Mouse (Mus musculus) thymus, adult 18-20 months (tissue): Measurements from ENCODE around the gene Zfr2.
A peak's percentile ranks its signal among the peaks of the same experiment; 100 is the strongest.

ENCODE experiments used
- DNase-seq, 2 experiments: peaks; one replicate each; pipeline ENCODE4 v3.0.0; 2022; ENCODE audit warnings: mixed read lengths in 2 of 2

Gene Zfr2

DNA sequence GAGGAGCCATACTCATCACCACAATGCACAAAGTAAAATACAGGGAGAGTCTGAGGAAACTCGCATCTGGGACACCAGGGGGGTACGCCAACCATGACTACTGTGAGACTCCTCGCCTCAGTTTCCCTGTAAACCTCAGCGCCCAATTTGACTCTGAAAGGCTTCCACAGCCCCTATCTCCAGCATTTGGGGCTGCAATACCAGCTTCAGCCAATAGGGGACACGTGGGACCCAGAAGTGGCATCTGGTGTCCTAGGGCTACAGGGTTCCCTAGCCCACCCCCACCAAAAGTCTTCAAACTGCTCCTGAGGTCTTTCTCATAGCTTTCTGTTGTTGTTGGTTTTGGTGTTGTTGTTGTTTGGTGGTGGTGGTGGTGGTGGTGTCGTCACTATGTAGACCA is 55.6 kb downstream of the Zfr2 start:
- DNase-seq, result no peak

DNA sequence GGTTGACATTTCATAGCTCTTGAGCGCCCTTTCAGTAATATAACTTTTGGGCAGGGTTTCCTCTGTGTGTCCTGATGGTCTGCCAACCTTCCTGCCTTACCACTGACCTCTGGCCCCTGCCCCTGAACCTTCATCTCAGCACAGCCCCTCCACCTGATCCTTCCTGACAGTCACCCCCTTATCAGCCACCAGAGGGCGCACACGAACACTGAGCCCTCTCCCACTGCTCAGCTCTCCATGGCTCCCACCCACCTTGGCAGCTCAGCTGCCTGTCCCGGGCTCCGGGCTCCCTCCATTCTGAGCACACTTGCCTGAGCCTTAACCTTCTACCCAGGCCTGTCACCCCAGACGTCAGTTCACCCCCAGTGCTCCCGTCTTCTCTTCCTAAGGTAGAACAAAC is 56.3 kb downstream of the Zfr2 start:
- peak in 1 of 2 experiments; percentile 63 for DNase-seq

DNA sequence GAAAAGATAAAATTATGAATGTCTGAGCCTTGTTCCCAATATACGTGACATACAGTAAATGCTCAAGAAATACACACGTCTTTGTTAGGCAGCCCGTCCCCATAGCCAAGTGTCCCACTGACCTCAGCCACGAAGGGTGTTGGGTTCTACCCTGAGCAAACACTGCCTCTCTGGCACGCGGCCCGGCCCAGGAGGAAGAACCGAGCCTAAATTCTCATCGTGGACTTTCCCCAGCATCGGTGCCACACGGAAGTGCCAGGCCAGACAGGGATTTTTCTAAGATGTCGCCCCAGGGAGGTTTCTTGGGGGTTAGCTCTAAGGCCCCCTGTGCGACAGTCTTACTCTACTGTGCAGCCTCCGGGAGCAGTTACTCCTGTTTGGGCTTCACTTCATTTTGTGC is 56.9 kb downstream of the Zfr2 start:
- no peak for DNase-seq

DNA sequence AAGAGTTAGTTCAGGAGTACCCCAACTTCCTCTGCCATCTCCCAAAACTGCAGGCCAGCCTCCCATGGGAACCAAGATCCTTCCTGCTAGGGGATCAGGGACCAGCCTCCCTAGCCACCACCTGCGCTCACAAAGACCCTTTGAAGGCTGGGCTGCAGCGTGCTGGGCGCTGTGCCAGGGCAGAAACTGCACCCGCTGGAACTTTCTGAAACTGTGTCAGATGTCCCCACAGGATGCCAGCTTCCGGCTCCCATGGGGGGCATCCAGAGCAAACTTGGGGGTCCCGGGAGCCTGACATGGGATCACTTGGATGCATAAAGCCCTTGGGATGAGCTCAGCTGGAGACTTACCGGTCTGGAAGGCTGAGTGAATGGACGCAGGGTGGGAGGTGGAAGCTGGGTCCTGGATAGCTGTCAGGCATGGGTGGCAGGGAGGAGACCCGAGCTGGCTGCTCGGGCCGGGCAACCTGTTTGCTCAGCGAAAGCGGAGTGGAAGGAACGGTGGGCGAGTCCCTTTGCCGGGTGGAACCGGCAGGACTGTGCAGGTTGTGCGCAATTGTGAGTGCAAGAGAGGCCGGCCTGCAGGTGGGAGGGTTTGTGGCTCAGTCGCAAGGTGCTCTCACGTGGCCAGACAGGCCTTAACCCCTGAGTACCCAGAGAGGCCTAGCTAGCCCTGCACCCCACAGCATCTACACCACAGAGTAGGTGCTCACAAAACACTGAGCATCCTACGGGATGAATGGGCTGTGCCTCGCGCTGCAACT is 57.9 kb downstream of the Zfr2 start:
- peak; percentile 66 to 75 for DNase-seq

DNA sequence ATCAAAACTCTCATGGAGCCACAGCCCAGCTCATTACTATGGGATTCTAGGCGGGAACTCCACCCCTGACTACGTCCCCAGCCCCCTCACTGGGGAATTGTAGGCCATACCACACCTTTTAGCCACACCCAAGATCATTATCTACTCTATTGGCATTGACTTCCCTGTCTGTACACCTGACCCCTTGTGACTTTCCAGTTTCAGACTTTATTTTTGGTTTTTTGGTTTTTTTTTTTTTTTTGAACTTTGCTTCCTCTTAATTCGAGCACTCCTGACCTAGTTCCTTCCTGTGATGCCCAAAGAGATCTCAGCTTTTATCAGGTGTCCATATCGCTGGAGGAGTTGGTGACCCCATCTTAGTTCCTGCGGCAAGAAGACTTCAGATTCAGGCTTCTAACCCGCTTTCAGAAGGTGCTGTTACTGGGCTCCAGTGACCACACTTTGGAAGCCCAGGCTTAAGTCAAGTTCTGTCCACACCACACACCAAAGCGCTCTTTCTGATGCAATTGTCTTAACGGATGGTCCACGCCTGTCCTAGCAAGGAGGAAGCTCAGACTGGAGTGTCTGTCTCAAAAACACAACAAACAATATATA is 58.7 kb downstream of the Zfr2 start, which contains the start of gene Tjp3:
TSS of gene Tjp3 (minus strand) at position 71 of the 594 bp plus-strand sequence.
- DNase-seq, result no peak

DNA sequence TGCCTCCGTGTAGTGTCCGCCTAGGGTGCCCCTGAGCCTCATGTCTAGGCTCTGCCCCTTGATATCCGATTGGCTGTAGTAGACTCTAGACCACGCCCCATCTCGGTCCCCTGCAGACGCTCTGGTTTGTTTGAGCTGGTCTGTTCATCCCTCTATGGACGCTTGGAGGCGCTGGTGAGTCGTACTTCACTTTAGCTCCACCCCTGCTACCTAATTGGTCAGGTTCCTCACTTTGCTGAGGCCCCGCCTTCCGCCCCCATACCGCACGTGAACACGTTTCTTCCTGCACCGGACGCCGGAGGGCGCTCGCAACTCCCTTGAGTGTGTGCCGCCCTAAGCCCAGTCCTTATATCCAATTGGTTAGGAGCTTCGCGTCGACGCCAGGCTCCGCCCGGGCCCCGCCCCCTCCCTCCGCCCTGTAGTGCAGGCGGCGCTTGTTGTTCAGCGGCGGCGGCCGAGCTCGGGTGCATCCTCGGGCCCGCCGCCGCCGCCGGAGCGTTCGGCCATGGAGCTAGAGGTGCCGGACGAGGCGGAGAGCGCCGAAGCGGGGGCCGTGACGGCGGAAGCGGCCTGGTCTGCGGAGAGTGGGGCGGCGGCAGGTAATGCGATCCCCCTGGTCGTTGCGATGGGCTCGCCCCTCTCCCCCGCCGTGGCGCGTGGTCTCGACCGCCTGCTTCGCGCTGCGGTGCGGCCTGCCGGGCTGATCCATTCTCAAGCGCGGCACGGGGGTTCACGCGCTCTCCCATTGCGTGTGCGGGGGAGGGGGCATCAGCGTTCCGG is 59.8 kb downstream of the Zfr2 start, which contains the start of gene Pip5k1c:
TSS of gene Pip5k1c (plus strand) at position 410 of the 780 bp plus-strand sequence.
- DNase-seq, result peak; percentile 99 to 100

DNA sequence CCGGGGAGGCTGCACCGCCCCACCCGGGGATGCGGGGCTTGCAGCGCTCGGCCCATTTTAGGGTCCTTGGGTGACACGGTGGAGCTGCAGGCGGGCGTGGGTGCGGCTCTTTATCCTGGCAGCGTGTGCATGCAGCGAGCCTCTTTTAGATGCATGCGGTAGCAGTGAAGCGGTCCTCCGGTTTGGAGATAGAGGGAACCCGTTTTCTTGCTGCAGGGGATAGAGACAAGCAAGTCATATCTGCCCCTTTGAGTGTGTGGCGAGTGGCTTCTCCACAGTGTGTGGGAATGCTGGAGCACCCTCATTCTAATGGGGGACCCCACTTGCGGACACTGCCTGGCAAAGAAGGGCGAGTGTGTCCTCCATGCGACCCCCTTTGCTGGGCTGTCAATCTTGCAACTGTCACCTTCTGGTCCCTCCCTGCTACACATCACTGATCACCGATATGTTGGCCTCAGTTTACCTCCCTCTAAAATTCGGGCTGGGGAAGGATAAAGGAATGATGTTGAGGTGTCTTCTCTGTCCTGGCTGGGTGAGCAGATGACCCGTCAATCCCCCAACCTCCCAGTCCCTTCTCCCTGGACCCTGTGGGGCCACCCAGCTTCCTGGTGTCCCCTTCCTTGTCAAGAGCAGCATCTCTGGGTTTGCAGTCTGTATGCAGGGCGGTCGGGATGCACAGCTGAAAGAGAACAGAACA is 60.5 kb downstream of the Zfr2 start:
- peak in 1 of 2 experiments; percentile 63 for DNase-seq

DNA sequence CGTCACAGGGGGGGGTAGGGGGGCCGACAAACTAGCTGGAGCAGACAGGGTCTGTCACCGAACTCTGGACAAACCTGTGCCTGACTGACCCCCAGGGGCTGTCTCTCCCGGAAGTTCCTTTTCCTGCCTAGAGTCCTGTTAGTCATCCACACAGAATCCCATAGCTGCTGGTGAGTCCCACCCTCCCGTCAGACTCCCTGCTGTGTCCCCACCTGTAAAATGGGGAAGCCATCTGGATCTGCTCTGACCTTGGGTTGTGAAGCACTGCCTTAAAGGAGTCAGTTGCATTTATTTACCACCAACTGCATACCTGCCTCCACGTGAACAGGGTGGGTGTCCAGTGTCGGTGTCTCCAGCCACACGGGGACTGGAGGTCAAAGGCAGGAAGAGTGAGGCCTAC is 61.5 kb downstream of the Zfr2 start:
- no peak for DNase-seq

DNA sequence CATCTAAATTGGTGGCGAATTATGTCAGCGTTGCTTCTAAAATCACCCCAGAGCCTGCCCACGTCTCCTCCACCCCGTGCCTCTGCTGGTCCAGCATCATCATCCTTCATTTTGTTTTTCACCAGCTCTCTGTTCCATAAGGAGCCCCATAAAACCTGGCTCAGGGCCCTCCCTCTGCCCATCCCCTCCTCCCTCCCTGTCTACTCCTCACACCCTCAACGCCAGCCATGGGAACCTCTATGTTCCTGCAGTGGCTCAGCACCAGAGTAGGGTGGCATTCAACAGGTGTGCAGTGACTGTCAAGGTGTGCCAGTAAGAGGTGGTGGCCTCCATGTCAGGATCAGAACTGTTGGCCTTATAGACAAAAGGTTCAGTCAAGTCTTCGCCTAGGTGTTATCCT is 62.2 kb downstream of the Zfr2 start:
- no peak for DNase-seq

DNA sequence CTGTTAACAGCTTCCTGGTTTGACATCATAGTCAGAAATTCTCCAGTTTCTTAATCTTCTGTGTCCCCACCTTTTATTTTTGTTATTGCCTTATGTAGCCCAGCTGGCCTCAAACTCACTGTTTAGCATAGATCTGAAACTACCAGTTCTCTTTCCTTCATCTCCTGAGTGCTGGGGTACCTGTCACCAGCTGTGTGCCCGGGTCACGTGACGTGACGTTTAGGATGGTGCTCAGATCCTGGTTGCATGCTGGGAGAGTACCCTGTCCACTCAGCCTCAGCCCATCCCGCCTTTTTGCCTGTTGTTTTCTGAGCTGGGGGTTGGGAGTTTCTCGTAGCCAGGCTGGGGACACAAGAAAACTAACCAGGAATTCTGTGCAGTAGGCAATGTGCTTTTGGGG is 64.3 kb downstream of the Zfr2 start:
- DNase-seq, result peak; percentile 54 to 74

DNA sequence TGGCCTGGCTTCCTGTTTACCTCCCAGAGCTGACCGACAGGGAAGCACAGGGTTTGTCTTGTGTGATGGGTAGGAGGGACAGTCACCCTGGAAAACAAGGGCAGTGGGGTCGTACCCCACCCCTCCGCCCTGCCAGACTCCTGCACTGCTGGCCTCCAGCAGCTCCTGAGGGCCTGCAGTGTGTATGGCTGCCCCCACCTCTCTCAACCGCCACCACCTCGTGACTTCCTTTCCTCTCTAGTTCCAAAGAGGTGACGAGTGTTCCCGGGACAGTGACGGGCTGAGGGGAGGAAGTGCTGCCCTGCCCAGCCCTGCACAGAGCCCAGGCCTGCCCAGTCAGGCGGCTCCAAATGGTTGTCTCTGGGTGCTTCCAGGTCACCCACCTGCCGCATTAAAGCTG is 64.9 kb downstream of the Zfr2 start:
- DNase-seq, result peak; percentile 73 to 86

DNA sequence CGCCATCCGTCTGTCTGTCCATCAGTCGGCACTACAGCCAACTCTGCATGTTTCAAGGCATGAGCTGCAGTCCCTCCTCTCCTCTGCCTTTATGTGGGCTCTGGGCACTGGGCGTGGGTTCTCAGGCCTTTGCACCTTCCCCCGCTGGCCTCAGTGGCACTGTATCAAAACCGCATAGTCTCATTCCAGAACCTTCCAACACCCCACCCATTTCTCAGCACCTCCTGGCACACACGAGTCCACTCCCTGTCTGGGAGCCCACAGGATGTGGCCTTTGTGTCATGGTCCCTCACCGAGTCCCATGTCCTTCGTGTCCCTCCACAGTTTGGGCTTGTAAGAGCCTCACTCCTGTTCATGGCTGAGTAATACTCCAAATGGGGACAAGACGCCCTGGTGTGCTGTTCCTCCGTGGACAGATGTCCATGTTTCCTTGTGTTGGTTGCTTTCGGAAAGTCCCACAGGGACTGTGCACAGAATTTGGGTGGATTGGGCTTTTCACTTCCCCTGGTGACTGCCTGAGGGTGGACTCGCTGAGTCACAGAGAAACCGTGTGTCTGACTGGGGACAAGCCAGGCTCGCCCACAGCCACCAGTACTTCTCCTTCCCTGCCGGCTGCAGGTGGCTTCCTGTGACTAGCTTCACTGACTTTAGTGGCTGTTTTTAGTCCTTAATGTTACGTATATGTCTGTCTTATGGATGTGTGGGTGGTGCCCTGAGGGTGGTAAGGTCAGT is 65.6 kb downstream of the Zfr2 start:
- DNase-seq, result peak; percentile 62 to 73

DNA sequence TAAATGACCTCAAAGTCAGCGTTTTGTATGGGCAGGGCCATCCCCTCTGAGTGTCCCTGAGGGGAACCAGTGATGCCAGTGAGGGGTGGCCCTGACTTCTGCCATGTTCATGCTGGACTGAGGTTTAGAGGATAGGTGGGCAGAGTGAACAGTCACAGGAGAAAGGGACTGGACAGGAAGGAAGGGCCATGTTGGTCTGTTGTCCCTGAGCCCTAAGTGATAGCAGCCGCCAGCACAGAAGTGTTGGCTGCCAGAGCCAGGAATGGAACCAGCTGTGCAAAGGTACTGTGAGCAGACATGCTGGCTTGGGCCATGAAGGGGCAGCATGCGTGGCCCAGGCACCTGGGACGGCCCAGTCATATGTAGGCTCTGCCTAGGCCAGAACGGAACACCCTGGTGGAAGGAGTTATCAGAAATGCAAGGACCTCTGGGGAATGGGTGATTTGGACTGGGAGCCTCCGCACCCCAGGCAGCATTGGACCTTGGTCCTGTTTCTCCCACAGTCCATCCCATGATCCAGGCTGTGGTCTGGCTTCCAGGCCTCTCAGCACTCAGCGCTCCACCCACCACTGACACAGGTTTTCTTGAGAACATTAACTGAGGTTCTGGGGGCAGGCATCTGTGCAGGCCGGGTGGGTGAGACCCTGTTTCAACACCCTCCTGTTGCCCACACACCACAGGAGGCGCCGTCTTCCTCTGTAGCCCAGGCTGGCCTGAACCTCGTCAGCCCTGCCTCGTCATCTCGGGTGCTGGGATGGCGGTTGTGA is 66.8 kb downstream of the Zfr2 start:
- DNase-seq, result no peak

DNA sequence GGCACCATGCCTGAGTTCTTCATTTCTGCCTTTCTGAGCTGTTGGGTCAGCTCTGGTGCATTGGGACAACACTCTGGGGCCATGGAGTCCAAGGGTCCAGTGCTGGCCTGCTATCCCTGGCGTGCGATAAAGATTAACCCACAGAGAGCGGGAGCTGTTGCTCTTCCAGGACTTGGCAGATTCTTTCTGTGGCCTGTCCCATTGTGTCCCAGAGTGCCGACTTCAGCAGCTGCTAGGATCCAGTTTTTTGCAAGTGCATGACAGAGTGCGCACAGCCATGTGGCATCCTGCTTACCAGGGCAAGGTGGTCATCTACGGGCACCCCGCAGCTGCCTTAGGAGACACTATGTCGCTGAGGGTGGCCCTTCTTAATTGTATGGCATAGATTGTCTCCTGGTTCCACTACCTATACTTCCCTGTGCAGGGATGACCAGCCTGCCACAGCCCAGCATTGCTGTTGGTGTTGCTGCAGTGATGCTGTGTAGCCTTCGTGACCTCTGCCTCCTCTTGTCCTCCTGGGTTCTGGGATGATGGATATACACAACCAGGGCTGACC is 67.5 kb downstream of the Zfr2 start:
- DNase-seq, result no peak

DNA sequence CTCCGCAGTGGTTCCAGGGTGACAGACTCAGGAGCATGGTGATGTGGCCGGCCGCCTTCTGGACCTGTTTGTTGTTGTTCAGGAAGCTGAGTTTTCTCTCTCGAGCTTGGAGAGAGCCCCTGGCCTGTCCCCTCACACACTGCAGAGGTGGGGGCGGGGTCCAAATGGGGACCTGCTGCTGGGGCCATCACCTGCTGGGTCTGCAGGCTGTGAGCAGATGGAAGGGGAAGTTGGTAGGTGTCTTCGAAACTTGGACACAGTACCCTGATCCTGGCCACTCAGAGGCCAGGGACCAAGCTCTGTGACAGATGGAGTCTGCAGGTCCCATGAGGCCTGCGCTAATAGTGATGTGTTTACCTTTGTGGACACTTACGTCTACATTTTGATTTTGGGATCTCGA is 68.4 kb downstream of the Zfr2 start:
- no peak for DNase-seq
